Mouse (Mus musculus): ENCODE measurements around the gene Lyrm7. TPM values are rescaled to one million over a fixed set of nuclear protein-coding genes. Genes with fewer than 3 reads are reported as not detected.

Lyrm7 gene
- polyA plus RNA-seq, 1 experiment from 2014 or later: 12.9 TPM

GRCm38 (mm10) chr11:54878893-54879292 is 18.2 kb upstream of the Lyrm7 start:
- Histone ChIP-seq H3K36me3 (peaks cover 6% of the 10 kb centered on the region), H3K9me3 (no peaks in the 10 kb centered on the region), H3K27ac (replicated peaks) (no peak overlapping the region), H3K27me3 (no peaks in the 10 kb centered on the region), H3K4me1 (no peaks in the 10 kb centered on the region), H3K4me3 (no peak overlapping the region), H3K4me2 (replicated peaks) (no peak overlapping the region), H3K9ac (replicated peaks) (no peak overlapping the region)
- WGBS: 77% methylated on average over 6 of the region's 6 CpGs
- no peak for ATAC-seq (replicated peaks)

GRCm38 (mm10) chr11:54876031-54876430 is 15.3 kb upstream of the Lyrm7 start:
- no peak for ATAC-seq (replicated peaks)
- Histone ChIP-seq H3K4me1 (no peaks in the 10 kb centered on the region), H3K36me3 (peaks cover 33% of the 10 kb centered on the region), H3K27me3 (no peaks in the 10 kb centered on the region), H3K27ac (replicated peaks) (no peak overlapping the region), H3K4me3 (no peak overlapping the region), H3K9me3 (no peaks in the 10 kb centered on the region), H3K4me2 (replicated peaks) (no peak overlapping the region), H3K9ac (replicated peaks) (no peak overlapping the region)
- WGBS: 90% methylated on average over 5 of the region's 5 CpGs

GRCm38 (mm10) chr11:54871831-54872537 is 11.3 kb upstream of the Lyrm7 start:
- ATAC-seq (replicated peaks): no peak
- no peaks in the 10 kb centered on the region for H3K27me3 ChIP-seq
- H3K27ac ChIP-seq (replicated peaks): no peak overlapping the region
- H3K36me3 ChIP-seq: peaks cover 44% of the 10 kb centered on the region
- peaks cover 25% of the 10 kb centered on the region for H3K4me1 ChIP-seq
- no peaks in the 10 kb centered on the region for H3K9me3 ChIP-seq
- no peak overlapping the region for H3K4me2 ChIP-seq (replicated peaks)
- 69% methylated on average over 7 of the region's 7 CpGs for WGBS
- H3K9ac ChIP-seq (replicated peaks): no peak overlapping the region
- H3K4me3 ChIP-seq: no peak overlapping the region

- WGBS: 75% methylated on average over 3 of the region's 3 CpGs
- H3K9ac ChIP-seq (replicated peaks): no peak overlapping the region
- H3K4me2 ChIP-seq (replicated peaks): no peak overlapping the region
Measured at GRCm38 (mm10) chr11:54869318-54869717, 8.6 kb upstream of the Lyrm7 start.

GRCm38 (mm10) chr11:54868445-54868844 is 7.7 kb upstream of the Lyrm7 start:
- H3K9ac ChIP-seq (replicated peaks): 0 out of 2 replicates have a peak overlapping the region, but pooled peaks have one; percentile 17
- no peak for ATAC-seq (replicated peaks)
- no peak overlapping the region for H3K27ac ChIP-seq (replicated peaks)
- peaks cover 32% of the 10 kb centered on the region for H3K4me1 ChIP-seq
- no peak overlapping the region for H3K4me3 ChIP-seq
- no peaks in the 10 kb centered on the region for H3K27me3 ChIP-seq
- no peaks in the 10 kb centered on the region for H3K9me3 ChIP-seq
- peak overlapping the region; percentile 53; the same call in 1 of the 2 replicates for H3K4me2 ChIP-seq (replicated peaks)
- WGBS: 77% methylated on average over 2 of the region's 2 CpGs
- peaks cover 34% of the 10 kb centered on the region for H3K36me3 ChIP-seq

More at GRCm38 (mm10) chr11:54869318-54869717, 8.6 kb upstream of the Lyrm7 start:
- no peak overlapping the region for H3K4me3 ChIP-seq
- no peaks in the 10 kb centered on the region for H3K9me3 ChIP-seq
- H3K27me3 ChIP-seq: no peaks in the 10 kb centered on the region
- peaks cover 32% of the 10 kb centered on the region for H3K4me1 ChIP-seq
- no peak overlapping the region for H3K27ac ChIP-seq (replicated peaks)
- ATAC-seq (replicated peaks): no peak
- H3K36me3 ChIP-seq: peaks cover 43% of the 10 kb centered on the region

- Histone ChIP-seq H3K9me3 (no peaks in the 10 kb centered on the region), H3K9ac (replicated peaks) (peak overlapping the region; percentile 95; the same call in 1 of the 2 replicates), H3K4me1 (peaks cover 32% of the 10 kb centered on the region), H3K4me3 (peak overlapping the region; percentile 82), H3K36me3 (peaks cover 29% of the 10 kb centered on the region), H3K4me2 (replicated peaks) (peak overlapping the region; percentile 53), H3K27me3 (no peaks in the 10 kb centered on the region), H3K27ac (replicated peaks) (no peak overlapping the region)
- WGBS: 88% methylated on average over 3 of the region's 3 CpGs
- no peak for ATAC-seq (replicated peaks)
Measured at GRCm38 (mm10) chr11:54867903-54868434, 7.3 kb upstream of the Lyrm7 start.

GRCm38 (mm10) chr11:54867049-54867385 is 6.3 kb upstream of the Lyrm7 start:
- Histone ChIP-seq H3K4me3 (peak overlapping the region; percentile 82), H3K36me3 (peaks cover 20% of the 10 kb centered on the region), H3K9ac (replicated peaks) (peak overlapping the region; percentile 95), H3K27ac (replicated peaks) (peak overlapping the region; percentile 93), H3K4me2 (replicated peaks) (peak overlapping the region; percentile 53), H3K27me3 (no peaks in the 10 kb centered on the region), H3K4me1 (peaks cover 32% of the 10 kb centered on the region), H3K9me3 (no peaks in the 10 kb centered on the region)
- whole genome bisulfite sequencing: 2% methylated on average over 5 of the region's 5 CpGs
- no peak for ATAC-seq (replicated peaks)

- peak within 1 kb of the TSS; percentile 82 for H3K4me3 ChIP-seq
- H3K27ac ChIP-seq (replicated peaks): peak within 1 kb of the TSS; percentile 93
- WGBS: under 1% methylated on average over 106 of the region's 107 CpGs
- peak within 1 kb of the TSS; percentile 53 for H3K4me2 ChIP-seq (replicated peaks)
- no peaks in the 10 kb centered on the region for H3K9me3 ChIP-seq
- peak within 1 kb of the TSS; percentile 95 for H3K9ac ChIP-seq (replicated peaks)
- no peaks in the 10 kb centered on the region for H3K27me3 ChIP-seq
- peaks cover 15% of the 10 kb centered on the region for H3K36me3 ChIP-seq
- ATAC-seq (replicated peaks): peak; percentile 85
- peaks cover 32% of the 10 kb centered on the region for H3K4me1 ChIP-seq
Measured at GRCm38 (mm10) chr11:54866119-54867048, 5.7 kb upstream of the Lyrm7 start, which contains the start of gene Hint1. Gene Hint1 (plus strand): TSS chr11:54866383.

- ATAC-seq (replicated peaks): no peak
- H3K27me3 ChIP-seq: no peaks in the 10 kb centered on the region
- H3K27ac ChIP-seq (replicated peaks): peak overlapping the region; percentile 93
- peak overlapping the region; percentile 82 for H3K4me3 ChIP-seq
- peaks cover 37% of the 10 kb centered on the region for H3K4me1 ChIP-seq
- H3K4me2 ChIP-seq (replicated peaks): peak overlapping the region; percentile 53
- WGBS: 74% methylated on average over 6 of the region's 6 CpGs
- peak overlapping the region; percentile 95 for H3K9ac ChIP-seq (replicated peaks)
- peaks cover 7% of the 10 kb centered on the region for H3K36me3 ChIP-seq
- H3K9me3 ChIP-seq: no peaks in the 10 kb centered on the region
Measured at GRCm38 (mm10) chr11:54865330-54866085, 4.8 kb upstream of the Lyrm7 start.

- WGBS: 48% methylated on average over 10 of the region's 10 CpGs
- Histone ChIP-seq H3K4me3 (no peak overlapping the region), H3K9me3 (no peaks in the 10 kb centered on the region), H3K4me2 (replicated peaks) (no peak overlapping the region), H3K4me1 (peaks cover 28% of the 10 kb centered on the region), H3K27me3 (no peaks in the 10 kb centered on the region), H3K36me3 (no peaks in the 10 kb centered on the region), H3K9ac (replicated peaks) (no peak overlapping the region), H3K27ac (replicated peaks) (no peak overlapping the region)
- ATAC-seq (replicated peaks): no peak
Measured at GRCm38 (mm10) chr11:54862621-54863520, 2.2 kb upstream of the Lyrm7 start.

Data from forebrain, embryonic 15.5 days (tissue).